9 mouse cellular contexts compared by ENCODE assay signal in genomic region chr19:16868534-16868933, GRCm38 (mm10). TPM values are rescaled to one million over a fixed set of nuclear protein-coding genes. Genes with fewer than 3 reads are reported as not detected.
DNase-seq lines count a peak whose midpoint lies in the region; ATAC-seq lines count a peak whose summit lies in the region.
"Had no signal": no experiment of that assay in that cellular context is flagged by ENCODE, and none has a peak within 500 bp of the region (broad histone marks: within the 10 kb centered on the region; RNA-seq: fewer than 3 reads in every experiment).

No protein-coding gene starts in this region.

- H3K9ac ChIP-seq in kidney, embryonic 14.5 days (ENCODE audit: low read depth, low read length), result no peak overlapping the region
- no peak overlapping the region for H3K9ac ChIP-seq in hindbrain, embryonic 15.5 days
- H3K9ac ChIP-seq: liver, embryonic 12.5 days had no signal

- whole genome bisulfite sequencing in kidney, embryonic 14.5 days, result 34% methylated on average over 5 of the region's 5 CpGs
- WGBS in hindbrain, embryonic 15.5 days, result 16% methylated on average over 5 of the region's 5 CpGs

- H3K4me3 ChIP-seq in kidney, embryonic 14.5 days (ENCODE audit: low read length), result no peak overlapping the region
- H3K4me3 ChIP-seq in hindbrain, embryonic 15.5 days, result no peak overlapping the region
- H3K4me3 ChIP-seq: liver, embryonic 12.5 days had no signal

- no peaks in the 10 kb centered on the region for H3K9me3 ChIP-seq in kidney, embryonic 14.5 days (ENCODE audit: control insufficient read depth, low read length)
- no peaks in the 10 kb centered on the region for H3K9me3 ChIP-seq in hindbrain, embryonic 15.5 days
- H3K9me3 ChIP-seq: liver, embryonic 12.5 days had no signal

- H3K4me2 ChIP-seq in kidney, embryonic 14.5 days (replicated peaks; ENCODE audit: low read depth, low read length), result no peak overlapping the region
- H3K4me2 ChIP-seq in hindbrain, embryonic 15.5 days, result no peak overlapping the region
- H3K4me2 ChIP-seq: liver, embryonic 12.5 days had no signal

- H3K36me3 ChIP-seq in kidney, embryonic 14.5 days (ENCODE audit: control insufficient read depth, insufficient read depth, low read length), result no peaks in the 10 kb centered on the region
- H3K36me3 ChIP-seq in hindbrain, embryonic 15.5 days, result no peaks in the 10 kb centered on the region
- H3K36me3 ChIP-seq: liver, embryonic 12.5 days had no signal

- H3K4me1 ChIP-seq in kidney, embryonic 14.5 days (ENCODE audit: control insufficient read depth, insufficient read depth, low read length), result peaks cover 4% of the 10 kb centered on the region
- peaks cover 21% of the 10 kb centered on the region for H3K4me1 ChIP-seq in hindbrain, embryonic 15.5 days (replicated peaks)

- ATAC-seq in kidney, embryonic 14.5 days (ENCODE audit: low FRiP score, low TSS enrichment), result no peak
- 0 out of 2 replicates have a peak, but pooled peaks have one; percentile 32 for ATAC-seq in hindbrain, embryonic 15.5 days (ENCODE audit: low FRiP score, low read depth)
- ATAC-seq in erythroid progenitor cell, adult 5-6 weeks (replicated peaks; ENCODE audit: low FRiP score, poor library complexity, severe bottlenecking), result no peak
- ATAC-seq: liver, embryonic 12.5 days had no signal

- peaks cover 63% of the 10 kb centered on the region for H3K27me3 ChIP-seq in kidney, embryonic 14.5 days (ENCODE audit: control insufficient read depth, insufficient read depth, low read length)
- peaks cover 64% of the 10 kb centered on the region for H3K27me3 ChIP-seq in hindbrain, embryonic 15.5 days

- peak; percentile 49 for DNase-seq in kidney, adult 11 months
- DNase-seq in 3T3-L1 (ENCODE audit: low read depth, low spot score) (peak; percentile 65), MN1 (ENCODE audit: low spot score) (peak; percentile 85)
- no peak for DNase-seq in gastrocnemius, adult 18-20 months (ENCODE audit: low spot score)

- no peak overlapping the region for H3K27ac ChIP-seq in kidney, embryonic 14.5 days (ENCODE audit: low read depth, low read length)
- H3K27ac ChIP-seq in hindbrain, embryonic 15.5 days (replicated peaks), result no peak overlapping the region
- H3K27ac ChIP-seq: liver, embryonic 12.5 days had no signal

RNA-seq across cellular contexts. Expression of gene Foxb2, which starts 5.1 kb away (rescaled TPM):
- polyA plus RNA-seq in kidney, embryonic 14.5 days (2014; fragmentation: Nextera tagmentation; extraction: Ambion mirVana), result not detected in 2 replicates
- 1.3 and 2.5 TPM in 2 replicates for polyA plus RNA-seq in hindbrain, embryonic 15.5 days (2015; fragmentation: Nextera tagmentation; extraction: Ambion mirVana)
- not detected in 2 replicates for total RNA-seq in erythroid progenitor cell, adult 5-6 weeks (2015; ENCODE audit: low replicate concordance)
- total RNA-seq in erythroid progenitor cell, adult 5-6 weeks (2017; ENCODE audit: low replicate concordance), result not detected in 2 replicates
- not detected for total RNA-seq in gastrocnemius, adult 18-20 months (2021)
- polyA plus RNA-seq: liver, embryonic 12.5 days; spleen, adult 2 months had no signal
